Mouse (Mus musculus) thymus, postnatal 0 days (tissue): ENCODE results near the gene Magea3. TPM values are rescaled to one million over a fixed set of nuclear protein-coding genes. Genes with fewer than 3 reads are reported as not detected.
"Not testable (repeated sequence)": the region's sequence is repeated elsewhere in the genome, so short reads cannot be mapped to it uniquely, and the experiment has no call there.

Experiments used
- DNase-seq: peaks from one replicate; pipeline ENCODE4 v3.0.0-alpha.2; 2015; ENCODE audit warnings: low spot score
- polyA plus RNA-seq: library from polyadenylated mRNA; unstranded; fragments of >200 nt; fragmentation: Nextera tagmentation; extraction: Ambion mirVana; gene quantifications from 2 replicates; pipeline ENCODE4 v1.2.1, GENCODE M21; 2015

The Magea3 gene
- polyA plus RNA-seq, result not detected in 2 replicates

DNA sequence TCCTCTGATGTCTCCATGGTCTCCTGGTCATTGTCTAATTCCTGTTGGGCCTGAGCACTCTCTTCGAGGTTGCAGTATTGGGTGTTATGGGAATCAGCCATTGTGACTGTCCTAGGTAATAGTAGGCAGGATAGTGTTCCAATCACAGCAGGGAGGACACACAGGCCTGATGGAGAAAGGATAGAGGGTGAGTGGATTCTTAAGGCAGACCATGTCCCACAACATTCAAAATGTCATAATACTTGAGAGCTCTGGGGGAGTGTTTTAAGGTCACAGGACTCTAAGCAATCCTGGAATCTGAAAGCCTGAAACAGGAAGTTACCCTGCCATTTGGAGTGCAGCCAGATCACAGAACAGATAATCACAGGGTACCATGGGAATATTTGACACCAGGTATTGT, at the start of gene Magea3:
TSS of gene Magea3 (minus strand) at position 101 of the 400 bp plus-strand sequence.
- not testable (repeated sequence) for DNase-seq

- not testable (repeated sequence) for DNase-seq
Observed at GRCm38 (mm10) chrX:154995750-154996149, 46.4 kb upstream of the Magea3 start, which contains the start of gene Magea8. Gene Magea8, minus strand, starts transcription at chrX:154995850.

- not testable (repeated sequence) for DNase-seq
Observed at GRCm38 (mm10) chrX:154935887-154936286, 13.4 kb downstream of the Magea3 start, which contains the start of gene Magea6. Gene Magea6, minus strand, starts transcription at chrX:154935987.

Other genes starting within 250 kb of the Magea3 start
- not detected in 2 replicates for gene Cldn34b1, start 59.2 kb downstream of the Magea3 start, polyA plus RNA-seq
- gene Magea6, start 13.5 kb downstream of the Magea3 start, polyA plus RNA-seq, result not detected in 2 replicates
- not detected in 2 replicates for gene Magea8, start 46.3 kb upstream of the Magea3 start, polyA plus RNA-seq
- not detected in 2 replicates for gene Magea5, start 113.6 kb upstream of the Magea3 start, polyA plus RNA-seq
- gene Magea1, start 140.3 kb upstream of the Magea3 start, polyA plus RNA-seq, result not detected in 2 replicates
- gene Magea2, start 144.2 kb upstream of the Magea3 start, polyA plus RNA-seq, result not detected in 2 replicates
- not detected in 2 replicates for gene Cldn34b2, start 178.9 kb upstream of the Magea3 start, polyA plus RNA-seq